Mouse (Mus musculus): ENCODE measurements at regions not wholly inside any gene's neighbourhood (a gene's known extent, or its start where the extent isn't known, plus 50 kb on each side); places are given as distances from the start of the nearest gene placed in this dataset.

GRCm38 (mm10) chr12:97899266-97899665, 360.0 kb downstream of the Galc start:
- DNase-seq (ENCODE audit: low spot score), result no peak
- no peak overlapping the region for H3K27ac ChIP-seq (replicated peaks; ENCODE audit: low read depth, low read length)
- no peak overlapping the region for H3K9ac ChIP-seq (ENCODE audit: low read depth, low read length, severe bottlenecking)
- no peaks in the 10 kb centered on the region for H3K9me3 ChIP-seq (ENCODE audit: control insufficient read depth, low read length)
- ATAC-seq (ENCODE audit: low FRiP score, low read depth), result no peak
- H3K4me2 ChIP-seq (replicated peaks; ENCODE audit: low read depth, low read length, severe bottlenecking), result no peak overlapping the region
- H3K36me3 ChIP-seq (ENCODE audit: control insufficient read depth, insufficient read depth, low read length), result no peaks in the 10 kb centered on the region
- TF ChIP-seq POLR2A (IDR thresholded peaks at IDR 0.05; ENCODE audit: borderline replicate concordance, extremely low read depth, insufficient read depth, insufficient read length), result no peak
- 0 out of 2 replicates have a peak, but pooled peaks cover 5% of the 10 kb centered on the region for H3K4me1 ChIP-seq (ENCODE audit: control insufficient read depth, insufficient read depth, low read length)
- H3K4me3 ChIP-seq (replicated peaks; ENCODE audit: low read length), result no peak overlapping the region
- 80% methylated on average over 5 of the region's 5 CpGs for WGBS
- H3K27me3 ChIP-seq (ENCODE audit: control insufficient read depth, insufficient read depth, low read length), result no peaks in the 10 kb centered on the region

- 90% methylated on average over 2 of the region's 2 CpGs for WGBS
- Histone ChIP-seq H3K4me1 (ENCODE audit: control insufficient read depth, insufficient read depth, low read length) (peaks cover 5% of the 10 kb centered on the region; the same call in 1 of the 2 replicates), H3K9ac (ENCODE audit: low read depth, low read length, severe bottlenecking) (no peak overlapping the region), H3K9me3 (ENCODE audit: control insufficient read depth, low read length) (no peaks in the 10 kb centered on the region), H3K27ac (replicated peaks; ENCODE audit: low read depth, low read length) (no peak overlapping the region), H3K27me3 (ENCODE audit: control insufficient read depth, insufficient read depth, low read length) (no peaks in the 10 kb centered on the region), H3K36me3 (ENCODE audit: control insufficient read depth, insufficient read depth, low read length) (no peaks in the 10 kb centered on the region), H3K4me3 (replicated peaks; ENCODE audit: low read length) (no peak overlapping the region), H3K4me2 (replicated peaks; ENCODE audit: low read depth, low read length, severe bottlenecking) (no peak overlapping the region)
- DNase-seq (ENCODE audit: low spot score) (no peak), ATAC-seq (ENCODE audit: low FRiP score, low read depth) (no peak)
- TF ChIP-seq POLR2A (IDR thresholded peaks at IDR 0.05; ENCODE audit: borderline replicate concordance, extremely low read depth, insufficient read depth, insufficient read length), result no peak
Observed at GRCm38 (mm10) chr12:97898178-97898577, 361.1 kb downstream of the Galc start.

- no peaks in the 10 kb centered on the region for H3K9me3 ChIP-seq (ENCODE audit: control insufficient read depth, low read length)
- H3K27me3 ChIP-seq (ENCODE audit: control insufficient read depth, insufficient read depth, low read length), result no peaks in the 10 kb centered on the region
- H3K4me2 ChIP-seq (replicated peaks; ENCODE audit: low read depth, low read length, severe bottlenecking), result no peak overlapping the region
- WGBS, result 57% methylated on average over 2 of the region's 2 CpGs
- H3K4me1 ChIP-seq (ENCODE audit: control insufficient read depth, insufficient read depth, low read length), result peaks cover 5% of the 10 kb centered on the region; the same call in 1 of the 2 replicates
- H3K9ac ChIP-seq (ENCODE audit: low read depth, low read length, severe bottlenecking), result no peak overlapping the region
- ATAC-seq (ENCODE audit: low FRiP score, low read depth), result peak; percentile 67
- TF ChIP-seq POLR2A (IDR thresholded peaks at IDR 0.05; ENCODE audit: borderline replicate concordance, extremely low read depth, insufficient read depth, insufficient read length), result no peak
- peak; percentile 41 for DNase-seq (ENCODE audit: low spot score)
- H3K4me3 ChIP-seq (replicated peaks; ENCODE audit: low read length), result no peak overlapping the region
- H3K27ac ChIP-seq (replicated peaks; ENCODE audit: low read depth, low read length), result no peak overlapping the region
- H3K36me3 ChIP-seq (ENCODE audit: control insufficient read depth, insufficient read depth, low read length), result no peaks in the 10 kb centered on the region
Observed at GRCm38 (mm10) chr12:97895981-97896380, 363.3 kb downstream of the Galc start.

GRCm38 (mm10) chr12:97888801-97889455, 370.3 kb downstream of the Galc start:
- DNase-seq (ENCODE audit: low spot score) (peak; percentile 22), ATAC-seq (ENCODE audit: low FRiP score, low read depth) (peak; percentile 47; the same call in 1 of the 2 replicates)
- Histone ChIP-seq H3K27me3 (ENCODE audit: control insufficient read depth, insufficient read depth, low read length) (no peaks in the 10 kb centered on the region), H3K4me2 (replicated peaks; ENCODE audit: low read depth, low read length, severe bottlenecking) (peak overlapping the region; percentile 36), H3K9ac (ENCODE audit: low read depth, low read length, severe bottlenecking) (no peak overlapping the region), H3K27ac (replicated peaks; ENCODE audit: low read depth, low read length) (no peak overlapping the region), H3K36me3 (ENCODE audit: control insufficient read depth, insufficient read depth, low read length) (no peaks in the 10 kb centered on the region), H3K9me3 (ENCODE audit: control insufficient read depth, low read length) (no peaks in the 10 kb centered on the region), H3K4me1 (ENCODE audit: control insufficient read depth, insufficient read depth, low read length) (peaks cover 3% of the 10 kb centered on the region; the same call in 1 of the 2 replicates), H3K4me3 (replicated peaks; ENCODE audit: low read length) (0 out of 2 replicates have a peak overlapping the region, but pooled peaks have one; percentile 3)
- whole genome bisulfite sequencing, result 7% methylated on average over 12 of the region's 12 CpGs
- TF ChIP-seq POLR2A (IDR thresholded peaks at IDR 0.05; ENCODE audit: borderline replicate concordance, extremely low read depth, insufficient read depth, insufficient read length), result no peak

- no peak overlapping the region for H3K27ac ChIP-seq (replicated peaks; ENCODE audit: low read depth, low read length)
- H3K4me1 ChIP-seq (ENCODE audit: control insufficient read depth, insufficient read depth, low read length), result peaks cover 3% of the 10 kb centered on the region; the same call in 1 of the 2 replicates
- DNase-seq (ENCODE audit: low spot score) (no peak), ATAC-seq (ENCODE audit: low FRiP score, low read depth) (no peak)
- WGBS, result 17% methylated on average over 6 of the region's 6 CpGs
- no peak overlapping the region for H3K4me3 ChIP-seq (replicated peaks; ENCODE audit: low read length)
- H3K9ac ChIP-seq (ENCODE audit: low read depth, low read length, severe bottlenecking), result no peak overlapping the region
- no peaks in the 10 kb centered on the region for H3K36me3 ChIP-seq (ENCODE audit: control insufficient read depth, insufficient read depth, low read length)
- peak overlapping the region; percentile 36 for H3K4me2 ChIP-seq (replicated peaks; ENCODE audit: low read depth, low read length, severe bottlenecking)
- no peak for TF ChIP-seq POLR2A (IDR thresholded peaks at IDR 0.05; ENCODE audit: borderline replicate concordance, extremely low read depth, insufficient read depth, insufficient read length)
- H3K9me3 ChIP-seq (ENCODE audit: control insufficient read depth, low read length), result no peaks in the 10 kb centered on the region
- H3K27me3 ChIP-seq (ENCODE audit: control insufficient read depth, insufficient read depth, low read length), result no peaks in the 10 kb centered on the region
Observed at GRCm38 (mm10) chr12:97888291-97888800, 370.9 kb downstream of the Galc start.
